In the genomic region with DNA sequence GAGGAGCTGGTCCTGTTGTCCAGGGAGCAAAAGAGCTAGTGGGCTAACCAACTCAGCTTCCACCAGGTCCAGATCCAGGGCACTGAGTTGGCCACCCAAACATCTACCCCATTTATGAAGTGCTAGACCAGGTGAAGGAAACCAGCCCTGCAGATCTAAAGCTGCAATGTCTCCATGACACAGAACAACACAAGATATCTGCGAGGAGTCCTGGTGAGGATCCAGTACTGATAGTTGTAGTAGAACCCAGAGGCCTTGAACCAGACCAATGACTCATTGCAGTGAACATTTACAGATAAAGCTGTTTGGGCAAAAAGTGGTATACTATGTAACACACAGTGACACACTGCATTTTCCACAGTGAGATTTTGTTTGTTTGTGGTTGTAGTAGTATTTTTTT, we compare ENCODE assay signal across 14 mouse cellular contexts.
A peak's percentile ranks its signal among the peaks of the same experiment; 100 is the strongest.
DNase-seq lines count a peak whose midpoint lies in the region.
"Had no signal": no experiment of that assay in that cellular context is flagged by ENCODE, and none has a peak within 500 bp of the region (broad histone marks: within the 10 kb centered on the region; RNA-seq: fewer than 3 reads in every experiment).

No protein-coding gene starts in this region.

- intact Hi-C loops in heart, postnatal 14 days (cut with DNase I), result no loop called here

- DNase-seq in adrenal gland, adult 2 months, result peak; percentile 51
- no peak for DNase-seq in adrenal gland, adult 18-20 months (ENCODE audit: low spot score in 2 of 2)
- peak; percentile 85 for DNase-seq in heart, adult 11 months
- DNase-seq in heart, postnatal 14 days, result no peak
- DNase-seq in kidney, adult 9 months, result peak; percentile 0
- no peak for DNase-seq in kidney, adult 8-10 months
- DNase-seq: adrenal gland, adult 8-10 months; adrenal gland, postnatal 25 days; cerebellum, adult 11 months; cerebellum, adult 18-20 months; cerebellum, adult 8-10 months; cerebellum, adult 9-11 months; cerebellum, postnatal 14 days; cerebellum, postnatal 36 days had no signal

Comparison
In these comparisons a context has a peak if more than half of its experiments do, and no peak if none do; other contexts are left out.
1. DNase-seq: peak in adrenal gland, adult 2 months (single experiment), heart, adult 11 months (single experiment) and kidney, adult 9 months (single experiment); none in adrenal gland, adult 18-20 months (0 of 2), heart, postnatal 14 days (0 of 2) and kidney, adult 8-10 months (0 of 2).